Mouse (Mus musculus) heart, embryonic 13.5 days (tissue): Measurements from ENCODE around the gene Adamts16. TPM values are rescaled to one million over a fixed set of nuclear protein-coding genes. Genes with fewer than 3 reads are reported as not detected.

Source experiments
- ATAC-seq: fragments of 200-750 bp; cut with Nextera tagmentation; 2 replicates; pipeline ENCODE4 v1.8.0; 2017; ENCODE audit warnings: moderate TSS enrichment; ENCODE audit not compliant: insufficient number of reproducible peaks, low FRiP score, low TSS enrichment; ENCODE audit errors: extremely low read depth
- H3K27ac ChIP-seq: fragments of 300-500 bp; sonication (generic); replicated peaks from 2 replicates; pipeline ENCODE4 v1.5.1; 2015; ENCODE audit warnings: moderate library complexity, mild to moderate bottlenecking, inconsistent platforms
- H3K27me3 ChIP-seq: fragments of 300-500 bp; sonication (generic); replicated peaks from 2 replicates; pipeline ENCODE4 v1.6.1; 2015; ENCODE audit warnings: mild to moderate bottlenecking, inconsistent platforms
- H3K36me3 ChIP-seq: fragments of 300-500 bp; sonication (generic); 2 replicates; pipeline ENCODE4 v1.6.1; 2015; ENCODE audit warnings: mild to moderate bottlenecking, inconsistent platforms
- H3K4me1 ChIP-seq: fragments of 300-500 bp; sonication (generic); 2 replicates; pipeline ENCODE4 v1.6.1; 2015; ENCODE audit warnings: inconsistent platforms
- H3K4me2 ChIP-seq: fragments of 300-500 bp; sonication (generic); 2 replicates; pipeline ENCODE4 v1.6.1; 2015; ENCODE audit warnings: inconsistent platforms, mild to moderate bottlenecking, moderate library complexity
- H3K4me3 ChIP-seq: fragments of 300-500 bp; sonication (generic); 2 replicates; pipeline ENCODE4 v1.5.1; 2015; ENCODE audit warnings: moderate library complexity, mild to moderate bottlenecking, inconsistent platforms
- H3K9ac ChIP-seq: fragments of 300-500 bp; sonication (generic); 2 replicates; pipeline ENCODE4 v1.6.1; 2015; ENCODE audit warnings: inconsistent platforms, mild to moderate bottlenecking, moderate library complexity
- H3K9me3 ChIP-seq: fragments of 300-500 bp; sonication (generic); 2 replicates; pipeline ENCODE4 v1.6.1; 2016; ENCODE audit warnings: inconsistent platforms
- WGBS: fragments of 180-500 bp; shearing (Covaris S2); methylation state at CpG from one replicate; pipeline ENCODE4 v1.1.7; 2015; ENCODE audit warnings: mixed read lengths; 5-methylcytosine and 5-hydroxymethylcytosine counted together
- polyA plus RNA-seq: library from polyadenylated mRNA; unstranded; fragments of >200 nt; fragmentation: Nextera tagmentation; extraction: Ambion mirVana; gene quantifications from 2 replicates; pipeline ENCODE4 v1.2.1, GENCODE M21; 2015

Adamts16 gene
- polyA plus RNA-seq, 1 experiment from 2014 or later: 0.12 TPM

DNA sequence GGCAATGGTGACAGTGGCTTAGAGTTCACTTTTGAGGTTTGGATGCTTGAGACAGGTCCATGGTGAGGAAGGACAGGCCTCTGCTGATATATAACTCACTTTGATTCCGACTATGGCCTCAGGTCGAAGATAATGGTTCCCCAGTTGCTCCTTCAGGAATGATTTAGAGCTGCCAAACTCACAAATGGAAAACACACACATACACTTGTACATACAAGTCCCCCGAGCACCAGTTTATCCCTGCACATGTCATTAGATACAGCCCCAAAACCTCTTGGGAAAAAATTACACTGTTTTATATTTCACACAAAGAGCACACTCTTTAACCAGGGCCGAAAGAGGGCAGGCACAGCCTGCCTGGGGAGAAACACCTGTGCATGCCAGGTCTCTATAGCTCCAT, 14.1 kb downstream of the Adamts16 start:
- H3K27ac ChIP-seq: no peak overlapping the region
- WGBS: 66% methylated on average over 4 of the region's 4 CpGs
- H3K9ac ChIP-seq: no peak overlapping the region
- no peak overlapping the region for H3K4me3 ChIP-seq
- no peaks in the 10 kb centered on the region for H3K9me3 ChIP-seq
- ATAC-seq: no peak
- no peak overlapping the region for H3K4me2 ChIP-seq
- no peaks in the 10 kb centered on the region for H3K4me1 ChIP-seq
- no peaks in the 10 kb centered on the region for H3K36me3 ChIP-seq
- no peaks in the 10 kb centered on the region for H3K27me3 ChIP-seq

GRCm38 (mm10) chr13:70825265-70825664, 16.3 kb downstream of the Adamts16 start:
- 81% methylated on average over 5 of the region's 5 CpGs for WGBS
- H3K36me3 ChIP-seq: no peaks in the 10 kb centered on the region
- H3K27me3 ChIP-seq: no peaks in the 10 kb centered on the region
- H3K4me2 ChIP-seq: no peak overlapping the region
- no peaks in the 10 kb centered on the region for H3K4me1 ChIP-seq
- no peak overlapping the region for H3K27ac ChIP-seq
- H3K4me3 ChIP-seq: no peak overlapping the region
- no peak overlapping the region for H3K9ac ChIP-seq
- ATAC-seq: no peak
- H3K9me3 ChIP-seq: no peaks in the 10 kb centered on the region

GRCm38 (mm10) chr13:70823757-70824156, 17.9 kb downstream of the Adamts16 start:
- Histone ChIP-seq H3K4me1 (no peaks in the 10 kb centered on the region), H3K9ac (no peak overlapping the region), H3K27me3 (no peaks in the 10 kb centered on the region), H3K27ac (no peak overlapping the region), H3K4me3 (no peak overlapping the region), H3K4me2 (no peak overlapping the region), H3K9me3 (no peaks in the 10 kb centered on the region), H3K36me3 (no peaks in the 10 kb centered on the region)
- whole genome bisulfite sequencing: 52% methylated on average over 8 of the region's 8 CpGs
- no peak for ATAC-seq

- no peak overlapping the region for H3K4me2 ChIP-seq
- no peaks in the 10 kb centered on the region for H3K4me1 ChIP-seq
- WGBS: 50% methylated on average over 5 of the region's 5 CpGs
- no peaks in the 10 kb centered on the region for H3K9me3 ChIP-seq
- no peak overlapping the region for H3K4me3 ChIP-seq
- no peaks in the 10 kb centered on the region for H3K36me3 ChIP-seq
- ATAC-seq: no peak; the same call in 1 of the 2 replicates
- H3K27me3 ChIP-seq: no peaks in the 10 kb centered on the region
- H3K9ac ChIP-seq: no peak overlapping the region
- no peak overlapping the region for H3K27ac ChIP-seq
Observed at GRCm38 (mm10) chr13:70818982-70819381, 22.6 kb downstream of the Adamts16 start.

- no peak overlapping the region for H3K4me2 ChIP-seq
- ATAC-seq: no peak
- 37% methylated on average over 3 of the region's 3 CpGs for WGBS
- no peak overlapping the region for H3K9ac ChIP-seq
- no peak overlapping the region for H3K4me3 ChIP-seq
- H3K9me3 ChIP-seq: no peaks in the 10 kb centered on the region
- no peak overlapping the region for H3K27ac ChIP-seq
- no peaks in the 10 kb centered on the region for H3K27me3 ChIP-seq
- H3K4me1 ChIP-seq: no peaks in the 10 kb centered on the region
- H3K36me3 ChIP-seq: no peaks in the 10 kb centered on the region
Observed at GRCm38 (mm10) chr13:70814423-70814822, 27.2 kb downstream of the Adamts16 start.

DNA sequence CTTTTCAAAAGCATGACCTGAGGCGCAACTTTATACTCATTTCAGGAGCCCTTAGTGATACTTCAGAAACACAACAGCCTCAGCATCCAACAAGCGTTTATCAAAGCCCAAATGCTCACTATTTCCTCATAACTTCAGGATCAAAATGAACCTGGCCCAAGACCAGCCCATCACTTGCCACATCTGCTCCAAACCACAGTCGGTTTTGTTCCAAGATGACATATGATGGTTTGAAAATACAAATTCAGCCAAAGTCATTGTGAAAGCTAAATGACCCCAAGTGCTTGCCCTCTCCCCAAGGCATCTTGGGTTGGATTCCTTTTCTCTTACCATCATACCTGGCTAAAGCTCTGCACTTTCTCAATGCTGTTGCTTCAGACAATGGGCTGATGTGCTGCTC, 36.1 kb downstream of the Adamts16 start:
- Histone ChIP-seq H3K9ac (no peak overlapping the region), H3K9me3 (no peaks in the 10 kb centered on the region), H3K27ac (no peak overlapping the region), H3K36me3 (no peaks in the 10 kb centered on the region), H3K27me3 (no peaks in the 10 kb centered on the region), H3K4me2 (no peak overlapping the region), H3K4me1 (peaks cover 7% of the 10 kb centered on the region; the same call in 1 of the 2 replicates), H3K4me3 (no peak overlapping the region)
- no peak for ATAC-seq
- WGBS: 75% methylated on average over 3 of the region's 3 CpGs

DNA sequence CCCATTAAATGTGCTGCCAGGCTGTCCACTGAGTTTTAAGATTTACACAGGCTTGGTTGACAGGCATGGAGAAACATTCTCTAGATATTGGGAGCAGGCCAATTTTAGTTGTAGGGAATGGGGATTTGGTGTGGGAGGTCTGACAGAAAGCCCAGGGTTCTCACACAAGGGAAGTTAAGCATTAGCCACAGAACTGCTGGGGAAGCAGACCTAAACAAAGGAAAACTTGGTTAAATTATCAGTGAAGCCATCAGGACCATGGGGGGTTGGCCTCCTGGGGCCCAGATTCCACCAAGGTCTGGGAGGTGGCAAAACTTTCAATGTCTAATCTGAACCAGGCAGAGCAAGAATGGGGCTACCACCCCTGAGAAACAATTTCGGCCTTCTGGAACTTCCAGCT, 38.8 kb downstream of the Adamts16 start:
- Histone ChIP-seq H3K27me3 (no peaks in the 10 kb centered on the region), H3K36me3 (no peaks in the 10 kb centered on the region), H3K4me2 (no peak overlapping the region), H3K9me3 (no peaks in the 10 kb centered on the region), H3K4me1 (peaks cover 21% of the 10 kb centered on the region), H3K27ac (no peak overlapping the region), H3K4me3 (no peak overlapping the region), H3K9ac (no peak overlapping the region)
- no peak for ATAC-seq
- WGBS: 71% methylated on average over 1 of the region's 1 CpGs

GRCm38 (mm10) chr13:70799322-70799721, 42.3 kb downstream of the Adamts16 start:
- ATAC-seq: no peak
- Histone ChIP-seq H3K4me2 (no peak overlapping the region), H3K4me3 (no peak overlapping the region), H3K9me3 (no peaks in the 10 kb centered on the region), H3K27ac (no peak overlapping the region), H3K4me1 (peaks cover 22% of the 10 kb centered on the region), H3K36me3 (no peaks in the 10 kb centered on the region), H3K9ac (no peak overlapping the region), H3K27me3 (no peaks in the 10 kb centered on the region)
- WGBS: 43% methylated on average over 3 of the region's 3 CpGs

DNA sequence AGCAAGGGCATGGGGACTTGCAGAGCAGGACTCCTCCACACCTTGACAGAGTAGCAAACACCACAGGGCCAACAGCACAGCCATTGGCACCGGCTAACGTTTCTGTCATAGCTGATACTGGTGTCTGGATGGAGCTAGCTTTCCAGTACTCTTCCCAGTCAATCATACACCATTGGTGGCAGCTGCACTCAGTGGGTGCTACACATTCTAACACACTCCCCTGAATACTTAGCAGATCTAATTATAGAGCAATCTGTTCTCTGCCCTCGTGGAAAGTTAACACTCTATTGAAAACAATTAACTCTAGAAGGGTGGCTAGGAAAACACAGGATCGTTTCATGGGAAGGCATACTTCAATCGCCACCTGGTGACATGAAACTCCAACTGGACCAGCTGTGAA, 43.2 kb downstream of the Adamts16 start:
- Histone ChIP-seq H3K9ac (no peak overlapping the region), H3K27ac (0 out of 2 replicates have a peak overlapping the region, but pooled peaks have one; percentile 18), H3K4me3 (no peak overlapping the region), H3K27me3 (no peaks in the 10 kb centered on the region), H3K36me3 (no peaks in the 10 kb centered on the region), H3K4me2 (no peak overlapping the region), H3K9me3 (no peaks in the 10 kb centered on the region), H3K4me1 (peaks cover 22% of the 10 kb centered on the region)
- ATAC-seq: no peak
- WGBS: 38% methylated on average over 5 of the region's 5 CpGs

DNA sequence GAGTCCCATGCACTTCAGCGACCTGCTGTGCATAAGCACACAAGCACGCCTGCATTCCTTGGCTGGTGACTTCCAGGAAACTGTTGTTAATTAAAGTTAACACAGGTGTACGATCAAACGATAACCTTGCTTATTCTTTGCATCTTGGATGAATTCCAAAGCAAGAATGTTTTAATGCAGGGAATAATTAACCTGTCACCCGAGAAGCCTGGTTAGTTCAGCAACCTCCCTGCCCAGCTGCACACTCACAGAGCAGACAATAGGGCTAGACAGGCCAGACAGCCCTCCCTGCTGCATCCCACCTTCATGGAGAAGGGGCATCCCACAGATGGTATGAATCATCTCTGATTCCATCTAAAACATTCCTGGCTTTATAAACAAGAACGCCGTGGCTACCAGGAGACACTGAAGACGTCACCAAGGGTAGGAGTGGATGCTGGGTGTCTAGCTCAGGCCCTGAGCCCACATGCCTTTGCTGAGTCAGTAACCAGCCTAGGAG, 47.5 kb downstream of the Adamts16 start:
- Histone ChIP-seq H3K36me3 (no peaks in the 10 kb centered on the region), H3K9me3 (no peaks in the 10 kb centered on the region), H3K4me1 (peaks cover 11% of the 10 kb centered on the region), H3K4me3 (no peak overlapping the region), H3K27me3 (no peaks in the 10 kb centered on the region), H3K9ac (no peak overlapping the region), H3K27ac (no peak overlapping the region), H3K4me2 (no peak overlapping the region)
- no peak for ATAC-seq
- 59% methylated on average over 8 of the region's 8 CpGs for WGBS

DNA sequence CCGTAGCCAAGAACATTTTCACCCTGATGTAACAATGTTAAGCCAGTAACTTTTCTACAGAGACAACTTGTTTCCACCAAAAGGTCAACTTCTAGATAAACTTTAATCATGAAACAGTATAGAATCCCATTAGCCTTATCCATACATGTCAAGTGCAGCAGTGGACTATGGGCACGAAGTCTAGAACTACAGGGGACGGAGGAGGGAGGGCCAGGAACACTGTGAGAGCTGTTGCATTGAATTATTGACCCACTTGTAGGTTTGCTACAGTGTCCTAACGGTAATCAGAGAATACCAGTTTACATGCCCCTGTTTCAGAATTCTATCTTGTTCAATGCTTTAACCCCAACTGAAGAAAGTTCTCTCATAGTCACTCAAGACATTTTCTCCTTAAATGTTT, 48.0 kb downstream of the Adamts16 start:
- no peaks in the 10 kb centered on the region for H3K9me3 ChIP-seq
- peaks cover 6% of the 10 kb centered on the region for H3K4me1 ChIP-seq
- ATAC-seq: no peak
- H3K36me3 ChIP-seq: no peaks in the 10 kb centered on the region
- 60% methylated on average over 4 of the region's 4 CpGs for WGBS
- no peak overlapping the region for H3K4me3 ChIP-seq
- no peak overlapping the region for H3K9ac ChIP-seq
- H3K27ac ChIP-seq: no peak overlapping the region
- no peaks in the 10 kb centered on the region for H3K27me3 ChIP-seq
- no peak overlapping the region for H3K4me2 ChIP-seq

DNA sequence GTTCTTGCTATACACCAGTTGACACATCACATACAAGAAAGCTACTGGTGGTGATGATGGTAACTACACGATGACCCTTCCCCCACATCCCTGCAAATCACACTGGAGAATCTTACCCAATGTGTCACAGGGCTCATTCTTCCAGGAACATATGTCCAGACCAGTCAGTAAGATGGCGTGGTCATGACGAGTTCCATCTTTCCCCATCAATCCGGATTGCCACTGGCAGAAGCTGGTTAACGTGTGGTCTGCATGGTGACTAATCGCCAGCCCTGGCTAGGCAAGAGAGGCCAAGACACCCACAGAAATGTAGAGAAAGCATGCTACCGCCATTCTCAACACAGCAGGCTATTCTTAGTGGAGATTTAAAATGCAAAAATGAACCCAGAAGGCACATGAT, 48.7 kb downstream of the Adamts16 start:
- ATAC-seq: no peak
- H3K4me3 ChIP-seq: no peak overlapping the region
- H3K4me2 ChIP-seq: no peak overlapping the region
- no peak overlapping the region for H3K9ac ChIP-seq
- H3K27me3 ChIP-seq: no peaks in the 10 kb centered on the region
- H3K36me3 ChIP-seq: no peaks in the 10 kb centered on the region
- 75% methylated on average over 7 of the region's 7 CpGs for WGBS
- H3K27ac ChIP-seq: no peak overlapping the region
- no peaks in the 10 kb centered on the region for H3K9me3 ChIP-seq
- H3K4me1 ChIP-seq: peaks cover 2% of the 10 kb centered on the region; the same call in 1 of the 2 replicates
